Mouse (Mus musculus) frontal cortex, postnatal 25 days (tissue): ENCODE data around the gene Atoh7.

Source experiments
- DNase-seq, 2 experiments: peaks; one replicate each; pipeline ENCODE4 v3.0.0; 2022; ENCODE audit warnings: low spot score in 2 of 2

The Atoh7 gene

GRCm38 (mm10) chr10:63099941-63100562 is 601 bp downstream of the Atoh7 start:
- peak; percentile 48 to 55 for DNase-seq

GRCm38 (mm10) chr10:63100657-63101056 is 1.2 kb downstream of the Atoh7 start:
- DNase-seq: no peak

GRCm38 (mm10) chr10:63113027-63113604 is 13.7 kb downstream of the Atoh7 start:
- DNase-seq: no peak

GRCm38 (mm10) chr10:63113716-63114360 is 14.4 kb downstream of the Atoh7 start:
- DNase-seq: no peak

GRCm38 (mm10) chr10:63115881-63116280 is 16.4 kb downstream of the Atoh7 start:
- no peak for DNase-seq

DNA sequence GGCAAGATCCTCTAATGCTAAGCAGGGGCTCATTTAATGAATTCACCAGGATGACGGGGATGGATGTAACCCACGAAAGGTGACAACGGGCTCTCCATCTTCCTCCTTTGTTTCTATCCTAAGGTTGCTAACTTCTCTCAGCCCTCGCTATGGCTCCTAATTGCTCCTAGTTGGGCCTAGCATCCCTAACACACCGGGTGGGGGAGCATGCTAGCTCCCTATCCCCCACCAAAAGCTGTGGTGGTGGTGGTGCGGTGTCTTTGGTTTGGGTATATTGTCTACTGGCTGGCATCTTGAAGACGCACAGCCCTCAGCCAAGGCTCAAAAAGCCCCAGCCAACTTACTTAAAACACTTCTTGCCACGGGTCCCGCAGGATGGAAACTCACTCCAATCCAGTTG is 16.9 kb downstream of the Atoh7 start:
- no peak for DNase-seq

DNA sequence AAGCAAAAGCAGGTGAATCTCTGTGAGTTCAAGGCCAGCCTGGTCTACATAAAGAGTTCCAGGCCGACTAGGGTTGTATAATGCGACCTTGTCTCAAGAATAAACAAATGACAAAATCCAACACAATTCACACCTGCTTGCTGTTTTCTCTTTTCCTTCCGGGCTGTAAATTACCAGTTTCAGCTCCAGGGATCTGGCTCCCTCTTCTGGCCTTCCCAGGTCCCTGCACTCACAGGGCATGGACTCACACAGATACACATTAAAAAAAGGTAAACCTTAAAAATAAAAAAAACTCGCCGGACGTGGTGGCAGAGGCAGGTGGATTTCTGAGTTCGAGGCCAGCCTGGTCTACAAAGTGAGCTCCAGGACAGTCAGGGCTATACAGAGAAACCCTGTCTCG is 18.1 kb downstream of the Atoh7 start:
- no peak for DNase-seq

GRCm38 (mm10) chr10:63119916-63120315 is 20.5 kb downstream of the Atoh7 start:
- DNase-seq: no peak

DNA sequence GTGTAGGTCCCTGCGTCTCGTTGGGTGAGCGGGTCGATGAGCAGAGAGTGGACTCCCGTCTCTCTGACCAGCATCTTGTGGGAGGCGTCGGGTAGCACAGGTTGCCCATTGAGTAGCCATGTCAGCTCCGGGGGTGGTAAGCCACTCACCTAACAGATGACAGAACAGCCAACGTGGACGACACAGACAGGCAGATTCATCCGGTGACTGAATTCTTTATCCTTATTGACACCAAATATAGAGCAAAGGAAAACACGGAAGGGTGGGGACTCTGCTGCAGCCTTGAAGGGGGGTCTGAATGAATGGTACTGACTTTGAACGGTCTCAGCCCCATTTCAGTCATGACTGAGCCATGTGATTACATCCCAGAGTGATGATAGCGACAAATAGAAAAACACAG is 22.5 kb downstream of the Atoh7 start:
- no peak for DNase-seq

- no peak for DNase-seq
Measured at GRCm38 (mm10) chr10:63122516-63122915, 23.1 kb downstream of the Atoh7 start.

DNA sequence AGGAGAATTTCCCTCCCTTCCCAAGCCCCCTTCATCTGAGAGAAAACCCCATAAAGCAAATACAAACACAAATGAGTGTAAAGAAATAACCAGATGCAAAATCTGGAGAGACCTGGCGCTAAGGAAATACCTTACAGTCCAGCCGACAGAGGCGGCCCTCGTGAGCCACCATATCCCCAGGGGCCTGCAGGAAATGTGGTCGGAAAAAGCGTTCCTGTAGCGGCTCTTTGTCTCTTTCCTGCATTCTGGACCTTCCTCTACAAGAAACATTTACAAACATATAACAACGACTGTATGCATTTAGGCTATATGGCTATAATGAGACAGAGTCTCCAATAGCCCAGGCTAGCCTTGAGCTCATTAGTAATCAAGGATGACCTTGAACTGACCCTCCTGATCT is 23.7 kb downstream of the Atoh7 start:
- DNase-seq: no peak

DNA sequence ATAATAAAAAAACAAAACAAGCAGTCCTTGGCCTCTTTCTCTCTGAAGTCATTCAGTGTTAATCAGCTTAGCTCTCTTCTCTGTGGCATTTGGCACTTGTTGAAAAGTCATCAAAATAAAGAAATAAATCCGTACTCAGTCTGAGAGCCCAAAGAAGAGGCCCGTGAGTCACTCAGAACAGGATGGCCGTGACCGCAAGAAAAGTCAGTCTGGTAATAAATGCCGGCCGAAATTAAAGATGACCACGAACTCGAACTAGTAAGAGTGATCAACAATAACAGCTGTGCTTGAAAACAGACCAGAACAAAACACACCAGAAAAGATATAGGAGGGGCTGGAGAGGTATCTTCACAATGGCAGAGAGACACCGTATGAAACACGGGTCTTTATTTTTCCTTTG is 24.6 kb downstream of the Atoh7 start:
- no peak for DNase-seq

DNA sequence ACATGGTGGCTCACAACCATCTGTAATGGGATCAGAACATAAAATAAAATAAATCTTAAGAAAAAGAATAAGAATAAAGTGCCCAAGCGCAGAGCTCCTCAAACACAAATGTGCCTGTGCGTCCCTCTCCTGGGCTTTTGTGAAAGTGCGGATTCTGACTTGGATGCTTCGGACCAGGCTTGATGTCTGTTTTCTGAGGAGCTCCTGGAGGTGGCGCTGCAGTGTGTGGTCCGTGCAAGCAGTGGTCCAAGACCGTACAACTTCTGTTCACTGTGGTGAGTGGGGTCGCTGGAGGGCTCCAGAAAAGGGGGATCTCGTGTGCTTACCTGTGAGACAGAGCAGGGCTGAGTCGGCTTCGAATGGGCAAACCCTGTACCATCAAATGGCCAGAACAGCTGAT is 25.9 kb downstream of the Atoh7 start:
- no peak for DNase-seq

DNA sequence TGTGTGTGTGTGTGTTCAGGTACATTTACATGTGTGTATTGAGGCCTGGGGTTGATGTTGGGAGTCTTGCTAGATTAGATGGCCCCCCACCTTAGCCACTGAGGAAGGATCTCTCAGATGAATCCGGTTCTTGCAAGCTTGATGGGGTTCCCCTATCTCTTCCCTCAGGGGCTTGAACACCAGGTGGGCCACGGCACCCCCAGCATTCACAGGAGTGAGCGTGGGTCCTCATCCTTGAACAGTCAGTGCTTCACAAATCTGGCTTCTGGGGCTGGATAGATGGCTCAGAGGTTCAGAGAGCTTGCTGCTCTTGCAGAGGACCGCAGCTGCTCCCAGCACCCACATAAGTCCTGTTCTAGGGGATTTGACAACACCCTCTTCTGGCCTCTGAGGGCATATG is 26.7 kb downstream of the Atoh7 start:
- no peak for DNase-seq

GRCm38 (mm10) chr10:63127156-63127555 is 27.7 kb downstream of the Atoh7 start:
- DNase-seq: no peak

DNA sequence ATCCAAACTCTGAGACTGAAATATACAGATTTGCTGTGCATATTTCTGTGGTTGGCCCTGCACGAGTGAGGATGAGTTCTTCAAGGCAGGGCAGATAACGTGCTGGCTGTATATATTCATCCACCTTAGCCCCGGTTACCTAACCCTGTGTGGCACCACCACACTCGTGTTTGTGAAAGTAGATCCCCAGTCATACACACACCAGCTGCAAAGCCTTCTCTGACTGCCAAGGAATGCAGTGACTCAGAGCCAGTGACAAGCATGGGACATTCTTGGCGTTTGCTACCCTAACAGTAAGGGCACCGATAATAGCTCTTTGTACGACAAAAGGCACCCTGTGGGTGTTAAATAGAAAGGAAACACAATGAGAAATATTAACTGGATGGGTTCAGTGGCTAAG is 28.8 kb downstream of the Atoh7 start:
- no peak for DNase-seq

DNA sequence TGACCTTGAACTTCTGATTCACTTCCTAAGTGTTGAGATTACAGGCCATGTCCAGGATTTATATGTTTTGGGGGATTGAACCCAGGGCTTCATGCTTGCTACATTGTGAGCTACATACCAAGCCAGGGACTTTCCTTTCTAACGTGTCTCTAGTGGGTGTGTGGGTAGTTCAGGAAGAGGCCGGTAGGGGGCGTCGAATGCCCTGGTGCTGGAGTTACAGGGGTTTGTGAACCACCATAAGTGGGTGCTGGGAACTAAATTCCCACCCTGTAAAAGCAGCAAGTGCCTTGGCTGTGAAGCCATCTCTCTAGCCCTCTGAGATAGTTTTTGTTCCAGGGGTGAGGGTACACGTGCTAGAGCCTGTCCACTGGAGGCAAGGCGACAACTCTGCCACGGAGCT is 31.0 kb downstream of the Atoh7 start:
- no peak for DNase-seq

- DNase-seq: no peak
Measured at GRCm38 (mm10) chr10:63132356-63132755, 32.9 kb downstream of the Atoh7 start.

GRCm38 (mm10) chr10:63133326-63133725 is 33.9 kb downstream of the Atoh7 start:
- no peak for DNase-seq

GRCm38 (mm10) chr10:63135680-63136079 is 36.2 kb downstream of the Atoh7 start:
- DNase-seq: no peak

DNA sequence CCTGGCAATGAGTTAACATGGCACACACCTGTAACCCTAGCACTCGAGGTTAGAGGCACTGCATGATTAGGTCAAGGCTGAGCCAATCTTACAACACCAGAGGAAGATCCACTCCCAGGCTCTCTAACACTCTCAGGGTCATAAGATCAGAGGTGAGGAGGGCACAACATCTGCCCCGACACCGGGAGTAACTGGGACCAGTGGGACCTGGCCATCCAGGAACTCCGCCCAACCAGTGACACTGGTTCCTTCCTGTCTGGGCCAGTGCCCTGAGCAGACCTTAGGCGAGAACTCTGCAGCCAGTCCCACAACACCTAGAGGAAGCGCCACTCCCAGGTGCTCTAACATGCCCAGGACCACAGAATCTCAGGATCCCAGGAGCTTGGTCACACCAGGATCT is 37.0 kb downstream of the Atoh7 start:
- DNase-seq: no peak

- DNase-seq: no peak
Measured at GRCm38 (mm10) chr10:63142660-63143059, 43.2 kb downstream of the Atoh7 start.
